Mouse (Mus musculus) gastrocnemius, postnatal 36 days (tissue): ENCODE data around the gene Pebp1. TPM values are rescaled to one million over a fixed set of nuclear protein-coding genes. Genes with fewer than 3 reads are reported as not detected.
"Not testable (repeated sequence)": the region's sequence is repeated elsewhere in the genome, so short reads cannot be mapped to it uniquely, and the experiment has no call there.

ENCODE experiments used
- DNase-seq, 2 experiments: peaks; one replicate each; pipeline ENCODE4 v3.0.0; 2022
- intact Hi-C: fragments of 180-260 bp; cut with DNase I; formaldehyde crosslinking; loops from one replicate; pipeline ENCODE4 v1.15.1; 2025
- long read RNA-seq, 2 experiments: library from polyadenylated mRNA; stranded (forward); transcript quantifications; one replicate each; pipeline ENCODE4 v2.0.0; 2021
- total RNA-seq, 2 experiments: library from RNA; stranded (reverse); gene quantifications; 2 replicates each; pipeline ENCODE4 v1.2.3; 2021

The Pebp1 gene
- total RNA-seq: 100 to 1,000 TPM; 304 to 320 TPM
- long read RNA-seq, experiment 1, transcript Pebp1-201 (4 exons, 1,240 nt): major isoform, 398 of 439 reads
- long read RNA-seq, experiment 1, partial matches to known transcripts: 2 of 439 reads
- long read RNA-seq, experiment 1, other reads (novel, unspliced or antisense): 39 of 439 reads
- long read RNA-seq, experiment 2, transcript Pebp1-201 (4 exons, 1,240 nt): major isoform, 526 of 567 reads
- long read RNA-seq, experiment 2, partial matches to known transcripts: 6 of 567 reads
- long read RNA-seq, experiment 2, other reads (novel, unspliced or antisense): 35 of 567 reads

- peak; percentile 89 to 96 for DNase-seq
- intact Hi-C loops: loop anchor here (5.0 kb wide), 1 partner anchor 170 kb away; the partner anchor contains the start of gene Suds3
Observed at GRCm38 (mm10) chr5:117286831-117287822, at the start of gene Pebp1. Gene Pebp1, minus strand, starts transcription at chr5:117287625.

GRCm38 (mm10) chr5:117330457-117330856 lies 43.0 kb upstream of the Pebp1 start:
- intact Hi-C loops: no loop called here
- DNase-seq: no peak

- intact Hi-C loops: no loop called here
- no peak for DNase-seq
Observed at GRCm38 (mm10) chr5:117326408-117326807, 39.0 kb upstream of the Pebp1 start.

GRCm38 (mm10) chr5:117323751-117324150 lies 36.3 kb upstream of the Pebp1 start:
- intact Hi-C loops: no loop called here
- DNase-seq: no peak

GRCm38 (mm10) chr5:117318741-117319629 lies 31.6 kb upstream of the Pebp1 start, which contains the start of gene Vsig10:
Gene Vsig10, plus strand, starts transcription at chr5:117319083.
- intact Hi-C loops: loop anchor here (2.0 kb wide), 1 partner anchor 38 kb away; the partner anchor contains the start of gene Wsb2
- peak; percentile 69 to 77 for DNase-seq

GRCm38 (mm10) chr5:117314587-117315428 lies 27.4 kb upstream of the Pebp1 start:
- intact Hi-C loops: no loop called here

GRCm38 (mm10) chr5:117313909-117314308 lies 26.5 kb upstream of the Pebp1 start:
- no peak for DNase-seq
- intact Hi-C loops: no loop called here

More at GRCm38 (mm10) chr5:117314587-117315428, 27.4 kb upstream of the Pebp1 start:
- no peak for DNase-seq

GRCm38 (mm10) chr5:117313420-117313819 lies 26.0 kb upstream of the Pebp1 start:
- intact Hi-C loops: no loop called here

GRCm38 (mm10) chr5:117307699-117308098 lies 20.3 kb upstream of the Pebp1 start:
- intact Hi-C loops: loop anchor here (5.0 kb wide), 3 partner anchors 100 to 190 kb away; partner anchors contain the start of gene Suds3
- DNase-seq: peak; percentile 50 to 55

More at GRCm38 (mm10) chr5:117313420-117313819, 26.0 kb upstream of the Pebp1 start:
- peak; percentile 40 to 49 for DNase-seq

- no peak for DNase-seq
- intact Hi-C loops: loop anchor here (5.0 kb wide), 3 partner anchors 100 to 190 kb away; partner anchors contain the start of gene Suds3
Observed at GRCm38 (mm10) chr5:117306826-117307225, 19.4 kb upstream of the Pebp1 start.

GRCm38 (mm10) chr5:117305754-117306153 lies 18.3 kb upstream of the Pebp1 start:
- DNase-seq: no peak
- intact Hi-C loops: loop anchor here (5.0 kb wide), 3 partner anchors 102 to 188 kb away; partner anchors contain the start of gene Suds3

GRCm38 (mm10) chr5:117304947-117305346 lies 17.5 kb upstream of the Pebp1 start:
- intact Hi-C loops: loop anchor here (5.0 kb wide), 3 partner anchors 102 to 188 kb away; partner anchors contain the start of gene Suds3
- DNase-seq: peak; percentile 61 to 73

GRCm38 (mm10) chr5:117303691-117304579 lies 16.5 kb upstream of the Pebp1 start:
- intact Hi-C loops: no loop called here
- no peak for DNase-seq

GRCm38 (mm10) chr5:117302899-117303298 lies 15.5 kb upstream of the Pebp1 start:
- intact Hi-C loops: no loop called here
- DNase-seq: no peak

- intact Hi-C loops: no loop called here
- no peak for DNase-seq
Observed at GRCm38 (mm10) chr5:117295011-117295410, 7.6 kb upstream of the Pebp1 start.

GRCm38 (mm10) chr5:117293776-117294175 lies 6.4 kb upstream of the Pebp1 start:
- DNase-seq, intact Hi-C loops: not testable (repeated sequence)

GRCm38 (mm10) chr5:117292547-117292946 lies 5.1 kb upstream of the Pebp1 start:
- DNase-seq: no peak
- intact Hi-C loops: no loop called here

GRCm38 (mm10) chr5:117291312-117291711 lies 3.9 kb upstream of the Pebp1 start:
- intact Hi-C loops: no loop called here
- DNase-seq: no peak
